Comparison of ENCODE assay signal across 23 mouse cellular contexts in the genomic region with DNA sequence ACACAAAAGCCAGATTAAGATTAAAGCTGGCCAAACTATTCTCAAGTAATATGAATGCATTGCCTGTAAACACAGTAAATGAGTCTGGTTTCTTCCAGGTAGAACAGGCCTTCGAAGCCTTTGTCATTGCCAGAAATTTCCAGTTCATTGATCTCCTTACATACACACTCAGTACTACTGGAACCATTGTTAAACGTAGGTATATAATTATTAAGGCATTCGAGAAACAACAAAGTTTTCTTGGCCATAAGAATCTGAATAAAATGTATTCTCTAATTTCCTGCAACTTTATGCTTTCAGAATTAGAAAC.
DNase-seq lines count a peak whose midpoint lies in the region; ATAC-seq and TF ChIP-seq lines count a peak whose summit lies in the region.
"Had no signal": no experiment of that assay in that cellular context is flagged by ENCODE, and none has a peak within 500 bp of the region (broad histone marks: within the 10 kb centered on the region; RNA-seq: fewer than 3 reads in every experiment).

No protein-coding gene starts in this region.

- peaks cover 13% of the 10 kb centered on the region for H3K4me1 ChIP-seq in forebrain, embryonic 12.5 days
- H3K4me1 ChIP-seq in forebrain, embryonic 16.5 days (replicated peaks; ENCODE audit: control insufficient read depth, insufficient read depth, low read length): peaks cover 10% of the 10 kb centered on the region
- H3K4me1 ChIP-seq in hindbrain, embryonic 16.5 days (ENCODE audit: control insufficient read depth, insufficient read depth, low read depth, low read length): peaks cover 7% of the 10 kb centered on the region
- 0 out of 2 replicates have a peak, but pooled peaks cover 3% of the 10 kb centered on the region for H3K4me1 ChIP-seq in hindbrain, postnatal 0 days (ENCODE audit: insufficient read depth, low read length)
- H3K4me1 ChIP-seq in forebrain, embryonic 15.5 days: peaks cover 20% of the 10 kb centered on the region
- H3K4me1 ChIP-seq in neural tube, embryonic 14.5 days (ENCODE audit: control insufficient read depth, insufficient read depth, low read length): 0 out of 2 replicates have a peak, but pooled peaks cover 5% of the 10 kb centered on the region
- H3K4me1 ChIP-seq: embryonic facial prominence, embryonic 12.5 days; heart, embryonic 13.5 days had no signal

- H3K4me2 ChIP-seq in forebrain, embryonic 12.5 days: no peak overlapping the region
- no peak overlapping the region for H3K4me2 ChIP-seq in forebrain, embryonic 16.5 days (ENCODE audit: low read length)
- no peak overlapping the region for H3K4me2 ChIP-seq in hindbrain, embryonic 16.5 days (ENCODE audit: low read length)
- no peak overlapping the region for H3K4me2 ChIP-seq in hindbrain, postnatal 0 days (ENCODE audit: low read depth, low read length)
- H3K4me2 ChIP-seq in forebrain, embryonic 15.5 days (replicated peaks): no peak overlapping the region
- no peak overlapping the region for H3K4me2 ChIP-seq in neural tube, embryonic 14.5 days (ENCODE audit: low read depth, low read length)
- H3K4me2 ChIP-seq: embryonic facial prominence, embryonic 12.5 days; heart, embryonic 13.5 days; hindbrain, embryonic 14.5 days had no signal

- 0 out of 2 replicates have a peak, but pooled peaks have one; percentile 53 for ATAC-seq in forebrain, embryonic 12.5 days (ENCODE audit: low FRiP score)
- no peak; the same call in 1 of the 2 replicates for ATAC-seq in forebrain, embryonic 16.5 days
- peak; percentile 40; the same call in 1 of the 2 replicates for ATAC-seq in hindbrain, embryonic 16.5 days
- no peak for ATAC-seq in hindbrain, postnatal 0 days
- peak; percentile 30; the same call in 1 of the 2 replicates for ATAC-seq in forebrain, embryonic 15.5 days (replicated peaks)
- peak; percentile 36; the same call in 1 of the 2 replicates for ATAC-seq in neural tube, embryonic 14.5 days (ENCODE audit: low read depth)
- ATAC-seq: activated CD4-positive, CD25-positive, alpha-beta regulatory T cell, adult 4 months; inflammation-experienced regulatory T-cells, adult 6 months had no signal

- no peak overlapping the region for H3K4me3 ChIP-seq in forebrain, embryonic 12.5 days (replicated peaks)
- no peak overlapping the region for H3K4me3 ChIP-seq in forebrain, embryonic 16.5 days (replicated peaks; ENCODE audit: low read length)
- H3K4me3 ChIP-seq in hindbrain, embryonic 16.5 days (ENCODE audit: low read length): no peak overlapping the region
- H3K4me3 ChIP-seq in hindbrain, postnatal 0 days (ENCODE audit: low read length): no peak overlapping the region
- H3K4me3 ChIP-seq in forebrain, embryonic 15.5 days: no peak overlapping the region
- no peak overlapping the region for H3K4me3 ChIP-seq in neural tube, embryonic 14.5 days (ENCODE audit: low read depth, low read length)
- H3K4me3 ChIP-seq: embryonic facial prominence, embryonic 12.5 days; erythroblast, embryonic 14.5 days; gastrocnemius, adult 2 months; heart, embryonic 13.5 days had no signal

- WGBS in forebrain, embryonic 12.5 days: 56% methylated on average over 3 of the region's 3 CpGs
- 21% methylated on average over 3 of the region's 3 CpGs for WGBS in forebrain, embryonic 16.5 days
- 67% methylated on average over 3 of the region's 3 CpGs for WGBS in hindbrain, embryonic 16.5 days
- 60% methylated on average over 3 of the region's 3 CpGs for WGBS in hindbrain, postnatal 0 days
- 29% methylated on average over 3 of the region's 3 CpGs for WGBS in forebrain, embryonic 15.5 days
- 56% methylated on average over 3 of the region's 3 CpGs for WGBS in neural tube, embryonic 14.5 days

- H3K27me3 ChIP-seq in forebrain, embryonic 12.5 days: no peaks in the 10 kb centered on the region
- no peaks in the 10 kb centered on the region for H3K27me3 ChIP-seq in forebrain, embryonic 16.5 days (replicated peaks; ENCODE audit: control insufficient read depth, insufficient read depth, low read length)
- no peaks in the 10 kb centered on the region for H3K27me3 ChIP-seq in hindbrain, embryonic 16.5 days (replicated peaks; ENCODE audit: control insufficient read depth, insufficient read depth, low read length)
- H3K27me3 ChIP-seq in hindbrain, postnatal 0 days (ENCODE audit: insufficient read depth, low read length): no peaks in the 10 kb centered on the region
- no peaks in the 10 kb centered on the region for H3K27me3 ChIP-seq in forebrain, embryonic 15.5 days
- H3K27me3 ChIP-seq in neural tube, embryonic 14.5 days (ENCODE audit: control insufficient read depth, insufficient read depth, low read length): no peaks in the 10 kb centered on the region
- H3K27me3 ChIP-seq: CH12.LX; embryonic facial prominence, embryonic 12.5 days; heart, embryonic 13.5 days; Patski had no signal

- no peak for TF ChIP-seq CTCF in hindbrain, postnatal 0 days (IDR thresholded peaks at IDR 0.05; ENCODE audit: low read depth)

- no peak overlapping the region for H3K27ac ChIP-seq in forebrain, embryonic 12.5 days
- no peak overlapping the region for H3K27ac ChIP-seq in forebrain, embryonic 16.5 days (ENCODE audit: low read length)
- no peak overlapping the region for H3K27ac ChIP-seq in hindbrain, embryonic 16.5 days (ENCODE audit: low read depth, low read length)
- H3K27ac ChIP-seq in hindbrain, postnatal 0 days: no peak overlapping the region
- no peak overlapping the region for H3K27ac ChIP-seq in forebrain, embryonic 15.5 days (replicated peaks)
- H3K27ac ChIP-seq in neural tube, embryonic 14.5 days (ENCODE audit: low read depth, low read length): no peak overlapping the region; the same call in 1 of the 2 replicates
- H3K27ac ChIP-seq: embryonic facial prominence, embryonic 12.5 days; gastrocnemius, adult 2 months; heart, embryonic 13.5 days had no signal

- H3K36me3 ChIP-seq in forebrain, embryonic 12.5 days (replicated peaks): no peaks in the 10 kb centered on the region
- H3K36me3 ChIP-seq in forebrain, embryonic 16.5 days (ENCODE audit: control insufficient read depth, insufficient read depth): no peaks in the 10 kb centered on the region
- H3K36me3 ChIP-seq in hindbrain, embryonic 16.5 days (ENCODE audit: control insufficient read depth, insufficient read depth, low read length): no peaks in the 10 kb centered on the region
- no peaks in the 10 kb centered on the region for H3K36me3 ChIP-seq in hindbrain, postnatal 0 days (ENCODE audit: insufficient read depth, low read length)
- H3K36me3 ChIP-seq in forebrain, embryonic 15.5 days: no peaks in the 10 kb centered on the region
- no peaks in the 10 kb centered on the region for H3K36me3 ChIP-seq in neural tube, embryonic 14.5 days (ENCODE audit: control insufficient read depth, insufficient read depth, low read length)
- H3K36me3 ChIP-seq: embryonic facial prominence, embryonic 12.5 days; heart, embryonic 13.5 days had no signal

- DNase-seq in hindbrain, postnatal 0 days (ENCODE audit: low spot score): no peak
- no peak for DNase-seq in heart, adult 9 months (ENCODE audit: low spot score in 2 of 2)
- no peak for DNase-seq in adrenal gland, postnatal 14 days
- DNase-seq: adrenal gland, postnatal 25 days; embryo, embryonic 11 days; gastrocnemius, adult 2 months; gastrocnemius, postnatal 25 days; heart, postnatal 4 days; kidney, adult 11 months; kidney, adult 9 months had no signal

- H3K9ac ChIP-seq in forebrain, embryonic 12.5 days: no peak overlapping the region
- no peak overlapping the region for H3K9ac ChIP-seq in forebrain, embryonic 16.5 days (replicated peaks; ENCODE audit: low read depth, low read length)
- no peak overlapping the region for H3K9ac ChIP-seq in hindbrain, embryonic 16.5 days (ENCODE audit: low read depth, low read length)
- H3K9ac ChIP-seq in hindbrain, postnatal 0 days (replicated peaks; ENCODE audit: low read length): no peak overlapping the region
- no peak overlapping the region for H3K9ac ChIP-seq in forebrain, embryonic 15.5 days (replicated peaks)
- no peak overlapping the region for H3K9ac ChIP-seq in neural tube, embryonic 14.5 days (replicated peaks; ENCODE audit: low read depth, low read length)
- H3K9ac ChIP-seq: embryonic facial prominence, embryonic 12.5 days; heart, embryonic 13.5 days; hindbrain, embryonic 14.5 days had no signal

- no peaks in the 10 kb centered on the region for H3K9me3 ChIP-seq in forebrain, embryonic 12.5 days
- no peaks in the 10 kb centered on the region for H3K9me3 ChIP-seq in forebrain, embryonic 16.5 days (ENCODE audit: control insufficient read depth, low read length)
- no peaks in the 10 kb centered on the region for H3K9me3 ChIP-seq in hindbrain, embryonic 16.5 days (ENCODE audit: control insufficient read depth, low read length)
- H3K9me3 ChIP-seq in hindbrain, postnatal 0 days (ENCODE audit: low read length): no peaks in the 10 kb centered on the region
- no peaks in the 10 kb centered on the region for H3K9me3 ChIP-seq in forebrain, embryonic 15.5 days
- H3K9me3 ChIP-seq in neural tube, embryonic 14.5 days (ENCODE audit: control insufficient read depth, low read length): no peaks in the 10 kb centered on the region
- H3K9me3 ChIP-seq: embryonic facial prominence, embryonic 12.5 days; heart, embryonic 13.5 days had no signal

Comparison
In these comparisons a context has a peak if more than half of its experiments do, and no peak if none do; other contexts are left out.
1. ATAC-seq: peak in forebrain, embryonic 12.5 days (single experiment), hindbrain, embryonic 16.5 days (single experiment), forebrain, embryonic 15.5 days (single experiment) and neural tube, embryonic 14.5 days (single experiment); none in forebrain, embryonic 16.5 days (single experiment) and hindbrain, postnatal 0 days (single experiment).